Mouse (Mus musculus): Measurements from ENCODE around the gene Scamp1.
A peak's percentile ranks its signal among the peaks of the same experiment; 100 is the strongest.

GRCm38 (mm10) chr13:94205234-94205633 is 80.4 kb downstream of the Scamp1 start:
- TF ChIP-seq CTCF (IDR thresholded peaks at IDR 0.05; ENCODE audit: extremely low read depth, insufficient read depth, insufficient read length, insufficient replicate concordance) (peak; percentile 56; the same call in 1 of the 2 replicates), POLR2A (IDR thresholded peaks at IDR 0.05; ENCODE audit: low read depth, low read length) (no peak)

All from spleen, adult 2 months (tissue).